Mouse (Mus musculus) heart, postnatal 0 days (tissue): Measurements from ENCODE around the gene Lama2.

Source experiments
- CTCF ChIP-seq: IDR thresholded peaks from 2 replicates; pipeline ENCODE4 v1.5.1; 2016; ENCODE audit warnings: antibody characterized with exemption, control low read depth, low read depth
- EP300 ChIP-seq: IDR thresholded peaks from 2 replicates; pipeline ENCODE4 v1.6.1; 2016; ENCODE audit warnings: antibody characterized with exemption, low read depth

- TF ChIP-seq CTCF (no peak), EP300 (no peak)
Measured at GRCm38 (mm10) chr10:27193986-27194908, 425.3 kb downstream of the Lama2 start.
